Mouse (Mus musculus) retina, postnatal 1 day (tissue): ENCODE results near the gene Tmem28.

Experiments used
- DNase-seq: peaks from one replicate; pipeline ENCODE4 v3.0.0-alpha.2; 2012

The Tmem28 gene

DNA sequence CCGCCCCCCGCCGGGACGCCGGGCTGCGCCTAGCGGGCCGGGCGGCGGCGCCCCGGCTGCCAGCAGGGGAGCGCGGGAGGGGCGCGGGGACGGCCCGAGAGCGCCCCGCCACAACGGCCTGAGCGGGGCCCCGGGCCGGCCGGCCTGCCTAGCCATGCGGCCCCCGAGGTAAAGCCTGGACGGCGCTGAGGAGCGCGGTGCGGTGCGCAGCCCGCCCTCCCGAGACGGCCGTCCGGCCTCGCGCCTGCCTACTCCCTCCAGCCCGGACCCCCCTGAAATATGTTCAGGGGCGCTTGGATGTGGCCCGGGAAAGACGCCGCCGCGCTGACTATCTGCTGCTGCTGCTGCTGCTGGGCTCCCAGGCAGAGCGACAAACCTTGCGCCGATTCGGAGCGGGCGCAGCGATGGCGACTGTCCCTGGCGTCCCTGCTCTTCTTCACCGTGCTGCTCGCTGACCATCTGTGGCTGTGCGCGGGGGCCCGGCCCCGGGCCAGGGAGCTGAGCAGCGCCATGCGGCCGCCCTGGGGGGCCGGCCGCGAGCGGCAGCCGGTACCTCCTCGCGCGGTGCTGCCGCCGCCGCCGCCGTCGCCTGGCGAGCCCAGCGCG lies at the start of gene Tmem28:
Gene Tmem28 (plus strand): TSS at position 232 of the 606 bp plus-strand sequence.
- DNase-seq, result peak; percentile 19

GRCm38 (mm10) chrX:99780308-99780707 lies 40.5 kb upstream of the Tmem28 start:
- DNase-seq, result no peak

DNA sequence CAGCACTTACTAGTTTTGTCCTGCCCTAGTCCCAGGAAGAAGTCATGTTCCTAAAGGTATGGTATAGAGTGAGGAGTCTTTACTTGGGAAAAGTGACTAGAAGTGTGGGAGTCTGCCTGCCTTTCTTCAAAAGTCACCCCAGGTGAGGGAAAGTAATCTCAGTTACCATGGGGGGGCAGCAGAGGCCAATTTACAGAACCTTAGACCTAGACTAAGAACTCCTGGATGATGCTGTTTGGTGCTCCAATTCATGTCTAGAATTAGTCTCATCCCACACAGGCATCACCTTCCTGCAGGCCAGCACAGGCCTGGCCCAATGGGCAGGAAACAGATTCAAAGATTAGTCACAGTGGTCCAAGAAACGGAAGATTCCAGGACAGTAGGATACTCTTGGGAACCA lies 12.4 kb upstream of the Tmem28 start:
- DNase-seq, result peak; percentile 28

- peak; percentile 84 for DNase-seq
Measured at GRCm38 (mm10) chrX:99819395-99819935, 1.4 kb upstream of the Tmem28 start.

GRCm38 (mm10) chrX:99819936-99820789 lies 658 bp upstream of the Tmem28 start:
- DNase-seq, result peak; percentile 57

- peak; percentile 17 for DNase-seq
Measured at GRCm38 (mm10) chrX:99842090-99842489, 21.3 kb downstream of the Tmem28 start.

DNA sequence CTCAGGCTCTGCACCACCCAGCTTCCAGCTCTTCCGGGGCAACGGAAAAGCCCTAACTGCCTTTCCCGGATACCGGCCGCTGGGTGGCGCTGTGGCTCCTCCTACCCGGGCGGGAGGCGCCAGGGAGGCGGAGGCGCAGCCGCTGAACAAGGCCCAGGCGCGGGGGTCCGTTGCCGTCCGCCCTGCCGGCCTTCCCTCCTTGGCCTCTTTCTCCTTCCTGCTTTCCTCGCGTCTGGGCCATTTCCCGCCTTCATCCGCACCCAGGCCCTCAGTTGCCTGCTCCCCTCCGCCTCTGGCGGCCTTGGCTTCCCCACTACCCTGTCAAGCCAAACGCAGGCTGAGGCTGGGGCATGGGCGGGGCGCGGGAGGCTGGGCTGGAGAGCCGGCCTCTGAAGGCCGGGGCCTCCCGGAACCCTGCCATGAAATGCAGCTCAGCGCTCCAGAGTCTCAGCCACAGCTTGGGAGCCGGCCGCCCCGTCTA lies 32.5 kb downstream of the Tmem28 start:
- DNase-seq, result peak; percentile 72

DNA sequence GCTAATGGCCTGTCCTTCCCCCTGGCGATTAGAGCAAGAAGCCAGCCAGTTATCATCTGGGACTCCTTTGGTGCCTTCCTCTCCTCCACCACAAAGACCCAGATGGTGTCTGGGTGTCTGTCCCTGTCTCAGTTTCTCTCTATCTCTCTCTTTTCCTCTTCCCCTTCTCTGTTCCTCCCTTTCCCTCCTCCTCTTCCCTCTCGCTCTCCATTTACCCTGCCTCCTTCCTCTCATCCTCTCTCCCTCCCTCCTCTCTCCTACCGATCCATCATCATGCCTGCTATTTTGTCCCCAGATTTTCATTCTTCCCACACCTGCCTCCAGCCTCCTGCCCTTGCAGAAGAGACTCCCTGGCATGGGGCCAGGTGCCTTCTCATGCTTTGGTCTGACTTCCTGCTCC lies 33.0 kb downstream of the Tmem28 start:
- no peak for DNase-seq

- DNase-seq, result no peak
Measured at GRCm38 (mm10) chrX:99872228-99872627, 51.4 kb downstream of the Tmem28 start.

GRCm38 (mm10) chrX:99872632-99873201 lies 51.9 kb downstream of the Tmem28 start:
- DNase-seq, result no peak

GRCm38 (mm10) chrX:99873259-99873919 lies 52.6 kb downstream of the Tmem28 start:
- no peak for DNase-seq

DNA sequence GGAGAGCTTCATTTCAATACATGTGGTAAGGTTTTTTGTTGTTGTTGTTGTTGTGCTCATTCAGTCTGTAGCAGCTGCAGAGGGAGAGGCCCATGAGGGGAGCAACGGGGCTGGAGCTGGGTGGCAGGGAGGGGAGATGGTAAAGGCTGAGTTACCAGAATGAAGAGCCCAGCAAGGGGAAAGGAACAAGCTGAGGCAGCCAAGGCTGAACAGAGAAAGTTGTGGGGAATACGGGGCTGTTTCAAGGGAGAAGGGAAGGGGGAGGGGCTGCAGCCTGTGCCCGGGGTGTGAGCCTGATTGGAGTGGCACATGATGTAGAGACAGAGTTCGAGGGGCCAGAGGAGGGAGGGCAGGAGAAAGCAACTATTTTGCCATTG lies 53.1 kb downstream of the Tmem28 start:
- DNase-seq, result no peak

DNA sequence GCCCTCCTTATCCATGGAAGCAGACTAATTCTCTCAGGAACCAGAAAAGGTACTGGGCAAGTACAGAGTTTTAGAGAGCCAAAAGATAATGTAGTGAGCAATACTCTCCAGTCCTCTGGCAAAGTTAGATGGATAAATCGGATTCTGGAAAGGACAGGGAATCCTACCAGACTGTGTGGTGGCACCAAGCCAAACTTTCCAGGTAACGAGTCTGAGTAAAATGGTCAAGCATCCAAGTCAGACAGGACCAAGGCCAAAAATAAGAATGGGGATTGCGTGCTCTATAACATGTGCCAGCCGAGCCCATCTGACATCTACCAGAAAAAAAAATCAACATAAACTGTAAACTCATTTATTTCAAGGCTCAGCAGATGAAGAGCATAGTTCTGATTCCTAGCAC lies 56.0 kb downstream of the Tmem28 start:
- no peak for DNase-seq

DNA sequence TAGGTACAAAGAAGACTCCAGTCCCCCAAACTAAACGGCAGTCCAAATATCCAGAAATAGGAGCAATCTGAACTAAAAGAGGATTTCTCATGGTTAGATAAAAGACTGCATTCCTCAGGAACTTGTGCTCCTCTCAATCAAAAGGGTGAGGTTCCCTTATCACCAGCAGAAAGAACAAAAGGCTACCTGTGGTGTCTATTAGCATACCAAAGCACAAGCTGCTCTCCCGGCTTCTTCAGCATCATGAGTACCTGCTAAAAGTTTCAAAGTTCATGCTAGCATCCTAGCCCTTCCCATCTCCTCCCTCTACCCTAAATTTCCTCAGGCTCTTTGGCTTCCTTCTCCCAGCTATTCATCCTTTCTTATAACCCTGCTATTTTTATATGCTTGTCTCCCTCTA lies 62.6 kb downstream of the Tmem28 start:
- DNase-seq, result no peak
